Mouse (Mus musculus) megakaryocyte, embryonic 14.5 days (primary cell): Measurements from ENCODE around the gene Ccdc181.

Experiments used
- FLI1 ChIP-seq: IDR thresholded peaks from 2 replicates; pipeline ENCODE4 v1.6.1; 2012; ENCODE audit warnings: low read length, inconsistent platforms, mixed read lengths
- GATA1 ChIP-seq: IDR thresholded peaks from 3 replicates; pipeline ENCODE4 v1.6.1; 2012; ENCODE audit warnings: mixed read lengths, low read length, inconsistent platforms, borderline replicate concordance

GRCm38 (mm10) chr1:164248465-164249331 lies 26.7 kb upstream of the Ccdc181 start, which contains the start of gene Slc19a2:
- TF ChIP-seq GATA1 (no peak), FLI1 (no peak)
